Mouse (Mus musculus): ENCODE results near the gene Slc22a20.

Gene Slc22a20

GRCm38 (mm10) chr19:5951631-5952030 lies 34.3 kb downstream of the Slc22a20 start:
- no peak for DNase-seq

- no peak for DNase-seq
Measured at GRCm38 (mm10) chr19:5950218-5950617, 35.7 kb downstream of the Slc22a20 start.

DNA sequence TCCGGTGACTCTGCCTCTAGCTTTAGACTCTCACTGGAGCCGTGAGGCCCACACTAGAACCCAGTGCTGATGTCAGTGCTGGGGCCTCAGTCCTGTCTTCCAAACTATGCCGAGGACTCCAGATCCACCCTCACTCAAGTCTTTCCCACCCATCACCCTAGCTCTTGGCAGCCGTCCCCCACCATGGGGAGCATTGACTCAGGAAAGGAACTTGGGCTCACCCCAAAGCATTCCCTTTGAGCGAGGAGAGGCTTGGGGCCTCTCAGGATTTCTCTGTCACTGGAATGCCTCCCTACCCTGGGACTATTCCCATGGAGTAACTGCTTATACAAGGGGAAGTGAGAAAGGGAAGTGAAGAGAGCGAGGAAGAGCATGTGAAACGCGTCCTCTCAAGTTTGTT lies 40.1 kb downstream of the Slc22a20 start:
- no peak for DNase-seq

DNA sequence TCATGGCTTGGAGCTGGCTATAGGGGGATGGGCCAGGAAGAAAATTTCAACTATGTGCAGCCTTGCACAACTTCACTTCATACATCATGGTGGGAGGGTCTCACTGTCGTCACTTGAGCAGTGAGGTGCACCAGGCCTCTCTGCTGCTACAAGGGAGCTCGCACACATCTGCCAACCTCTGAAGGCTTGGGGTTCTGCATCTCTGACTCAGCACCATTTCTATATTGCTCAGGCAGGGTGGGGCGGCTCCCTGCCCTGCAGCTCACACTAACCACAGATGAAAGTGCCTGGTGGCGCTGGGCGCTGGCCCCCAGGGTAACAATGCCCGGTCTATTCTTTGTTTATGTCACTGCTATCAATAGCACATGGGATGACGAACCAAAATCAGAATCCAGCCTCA lies 40.9 kb downstream of the Slc22a20 start:
- DNase-seq: no peak

DNA sequence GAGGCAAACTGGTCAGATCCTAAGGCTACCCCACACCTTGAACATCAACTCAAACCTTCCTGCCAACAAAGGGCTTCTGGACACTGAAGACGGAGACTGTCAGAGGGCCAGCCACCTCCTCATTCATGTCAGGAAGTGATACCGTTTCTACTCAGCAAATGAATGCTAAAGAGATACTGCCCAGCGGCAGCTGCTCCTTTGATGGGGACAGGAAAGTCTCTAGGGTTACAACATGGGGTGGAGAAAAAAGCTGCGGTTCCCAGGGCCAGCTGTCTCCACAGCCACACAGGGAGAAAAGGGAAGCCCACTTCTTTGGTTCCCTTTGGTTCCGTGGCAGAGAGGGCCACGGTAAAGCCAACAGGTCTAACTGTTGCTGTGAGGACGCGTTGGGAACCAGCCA lies 41.8 kb downstream of the Slc22a20 start:
- DNase-seq: no peak

DNA sequence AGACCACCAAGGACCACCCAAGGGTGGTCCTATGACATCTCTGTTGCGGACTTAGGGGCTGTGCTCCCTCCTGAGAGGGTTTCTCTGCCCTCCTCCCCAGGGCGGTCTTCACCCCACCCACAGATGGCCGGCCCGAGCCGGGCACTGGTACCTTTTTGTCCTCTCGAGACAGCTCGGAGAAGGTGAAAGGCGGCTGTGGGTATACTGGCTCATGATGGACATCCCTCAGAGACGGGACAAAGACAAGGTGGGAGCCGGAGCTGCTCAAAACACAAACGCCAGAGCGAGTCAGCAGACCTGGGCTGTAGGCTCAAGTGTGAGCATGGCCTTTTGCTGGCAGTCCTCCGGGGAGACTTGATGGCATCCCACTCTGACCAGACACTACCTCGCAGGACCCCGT lies 42.5 kb downstream of the Slc22a20 start:
- DNase-seq: no peak

DNA sequence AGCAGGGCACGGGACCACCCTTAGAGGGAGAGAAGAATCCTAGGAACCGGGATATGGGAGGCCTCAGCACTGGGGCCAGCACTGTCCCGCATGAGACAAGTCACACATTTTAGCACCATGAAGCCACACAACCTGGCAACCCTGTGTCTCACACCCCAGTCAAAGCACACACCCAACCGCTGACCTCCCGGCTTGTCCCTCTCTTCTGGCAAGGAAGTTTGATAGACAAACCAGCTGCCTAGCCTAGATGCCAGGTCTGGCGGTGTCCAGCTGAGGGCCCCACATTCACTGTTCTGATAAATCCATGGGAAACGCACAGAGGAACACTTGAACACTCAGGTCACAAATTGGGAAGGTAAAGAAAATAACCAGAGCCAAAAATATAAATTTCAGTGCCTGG lies 43.4 kb downstream of the Slc22a20 start:
- no peak for DNase-seq

GRCm38 (mm10) chr19:5940656-5941055 lies 45.3 kb downstream of the Slc22a20 start:
- no peak for DNase-seq

GRCm38 (mm10) chr19:5940173-5940572 lies 45.8 kb downstream of the Slc22a20 start:
- no peak for DNase-seq

DNA sequence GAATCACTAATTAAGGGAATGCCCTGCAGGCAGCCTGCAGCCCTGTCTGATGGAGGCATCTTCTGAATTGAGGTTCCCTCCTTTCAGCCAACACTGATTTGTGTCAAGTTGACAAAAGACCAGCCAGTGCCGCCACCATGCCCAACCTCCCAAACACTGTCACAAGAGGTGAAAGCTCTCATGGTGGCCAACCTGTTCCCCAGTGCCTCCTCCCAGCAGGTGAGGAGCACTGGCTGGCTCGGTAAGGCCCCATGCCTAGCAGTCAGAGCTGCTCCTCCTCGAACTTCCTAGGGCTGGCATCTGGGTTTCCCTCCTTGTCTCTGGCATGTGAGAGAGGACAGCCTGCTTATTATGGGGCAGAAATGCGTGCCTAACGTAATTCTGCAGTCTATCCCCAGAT lies 46.2 kb downstream of the Slc22a20 start:
- DNase-seq: no peak

- no peak for DNase-seq
Measured at GRCm38 (mm10) chr19:5938516-5938915, 47.4 kb downstream of the Slc22a20 start.

GRCm38 (mm10) chr19:5937836-5938406 lies 48.0 kb downstream of the Slc22a20 start:
- DNase-seq: no peak

DNA sequence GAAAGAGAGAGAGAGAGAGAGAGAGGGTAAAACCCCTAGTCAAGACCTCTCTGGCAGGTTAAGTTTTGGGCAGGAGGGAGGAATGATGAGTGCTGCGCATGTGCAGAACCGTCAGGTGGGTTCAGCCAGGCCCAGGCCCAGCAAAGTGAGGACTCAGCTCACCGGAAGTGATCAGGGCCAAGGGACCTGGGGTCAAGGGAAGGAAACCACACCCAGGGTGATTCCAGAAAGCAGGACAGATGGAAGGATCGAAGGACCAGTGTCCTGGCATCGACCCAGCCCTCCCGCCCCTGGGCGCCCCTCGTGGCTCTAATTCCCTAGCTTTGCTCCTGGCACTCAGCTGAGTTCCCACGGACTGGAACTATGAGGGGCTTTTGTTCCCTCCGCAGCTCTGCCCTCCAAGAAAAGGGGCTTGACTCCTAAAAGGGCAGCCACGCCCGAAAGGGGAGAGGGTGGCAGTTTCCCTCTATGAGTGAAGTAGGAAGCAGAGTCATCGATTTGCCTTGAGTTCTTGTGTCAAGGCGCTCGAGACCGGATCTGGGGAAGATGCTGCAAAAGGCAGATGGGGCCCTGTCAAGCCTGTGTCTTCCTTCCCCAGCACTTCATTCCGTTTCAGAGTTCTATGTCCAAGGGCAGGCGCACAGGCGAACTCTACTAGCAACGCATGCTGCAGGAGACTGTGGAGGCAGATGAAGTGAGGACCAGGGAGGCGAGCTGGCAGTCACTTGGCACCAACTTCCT lies 48.7 kb downstream of the Slc22a20 start:
- DNase-seq: no peak

DNA sequence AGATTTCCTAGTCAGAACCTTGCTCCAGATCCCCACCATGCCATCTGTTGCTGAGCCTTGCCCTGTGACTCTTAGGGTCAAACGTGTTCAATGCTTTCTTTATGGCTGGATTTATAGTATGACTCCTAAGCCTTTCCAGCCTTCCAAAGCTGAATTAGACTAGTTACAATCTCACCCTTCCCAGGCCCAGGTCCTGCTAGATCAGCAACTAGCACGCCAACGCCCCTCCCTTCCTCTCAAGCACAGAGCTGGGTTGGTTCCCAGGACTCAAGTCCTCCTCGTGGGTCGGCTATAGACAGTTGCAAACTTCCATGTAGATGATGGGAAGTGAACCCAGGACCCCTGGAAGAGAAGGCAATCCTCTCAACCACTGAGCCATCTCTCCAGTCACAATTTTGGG lies 50.3 kb downstream of the Slc22a20 start:
- no peak for DNase-seq

DNA sequence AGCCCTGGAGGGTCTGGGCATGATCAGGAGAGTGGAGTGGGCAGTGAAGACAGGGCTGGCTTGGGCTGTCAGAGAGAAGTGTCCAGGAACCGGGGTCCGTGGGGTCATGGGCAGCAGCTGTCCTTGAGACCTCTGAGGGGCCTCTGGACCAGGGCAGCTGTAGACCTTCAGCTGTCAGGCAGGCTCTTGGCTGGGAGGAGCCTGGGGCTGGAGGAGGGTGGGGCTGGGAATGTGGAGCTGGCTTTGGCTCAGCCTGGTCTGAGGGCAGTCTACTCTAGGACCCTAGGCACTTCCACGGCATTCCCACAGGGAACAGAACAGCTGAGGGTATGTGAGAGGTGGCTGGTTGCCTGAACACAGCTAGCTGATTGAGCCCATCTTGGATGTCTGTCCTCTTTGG lies 50.7 kb downstream of the Slc22a20 start:
- no peak for DNase-seq

DNA sequence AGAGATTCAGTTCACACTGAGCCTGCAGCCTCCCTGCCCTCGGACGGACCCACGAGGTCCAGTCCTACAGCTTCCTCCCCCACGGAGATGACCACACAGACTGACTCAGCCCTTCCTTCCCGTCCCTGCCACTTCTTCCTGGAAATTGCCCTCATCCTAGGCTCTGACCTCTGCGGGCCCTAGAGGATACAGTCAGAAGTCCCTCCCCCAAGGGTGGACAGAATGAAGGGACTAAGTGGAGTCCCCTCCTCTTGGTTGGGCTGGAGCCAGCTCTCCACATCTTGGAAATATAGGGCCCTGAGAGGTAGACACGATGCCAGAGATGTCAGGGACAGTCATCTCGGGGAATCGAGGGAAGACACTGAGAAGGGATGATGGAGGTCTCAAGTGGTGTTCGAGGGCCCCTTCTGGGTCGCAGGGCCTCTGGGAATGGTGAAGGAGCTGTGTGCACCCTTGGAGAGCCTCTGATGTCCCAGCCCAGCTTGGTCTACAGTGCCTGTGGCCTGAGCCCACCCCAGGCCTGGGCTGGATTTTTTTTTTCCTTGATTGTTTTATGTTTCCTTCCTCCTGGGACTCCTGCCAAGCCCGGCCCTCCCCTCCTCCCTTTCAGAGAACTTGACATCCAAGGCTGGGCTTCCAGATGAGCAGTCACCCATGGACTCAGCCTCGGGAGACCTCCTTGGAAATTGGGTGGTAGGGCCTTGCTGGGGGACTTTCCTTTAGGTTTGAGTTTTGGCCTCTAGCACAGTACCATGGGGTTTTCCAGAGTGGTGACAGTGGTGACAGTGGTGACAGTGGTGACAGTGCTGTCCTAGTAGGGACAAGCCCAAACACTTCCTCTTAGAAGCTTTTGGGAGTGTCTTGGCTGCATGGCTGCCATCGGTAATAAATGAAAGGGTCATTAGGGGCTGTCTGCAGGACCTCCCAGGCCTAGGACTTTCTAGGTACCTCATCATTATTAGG lies 56.0 kb downstream of the Slc22a20 start:
- no peak for DNase-seq

- DNase-seq: no peak
Measured at GRCm38 (mm10) chr19:5928546-5928945, 57.4 kb downstream of the Slc22a20 start.

- no peak for DNase-seq
Measured at GRCm38 (mm10) chr19:5928104-5928503, 57.8 kb downstream of the Slc22a20 start.

GRCm38 (mm10) chr19:5927532-5927931 lies 58.4 kb downstream of the Slc22a20 start:
- no peak for DNase-seq

DNA sequence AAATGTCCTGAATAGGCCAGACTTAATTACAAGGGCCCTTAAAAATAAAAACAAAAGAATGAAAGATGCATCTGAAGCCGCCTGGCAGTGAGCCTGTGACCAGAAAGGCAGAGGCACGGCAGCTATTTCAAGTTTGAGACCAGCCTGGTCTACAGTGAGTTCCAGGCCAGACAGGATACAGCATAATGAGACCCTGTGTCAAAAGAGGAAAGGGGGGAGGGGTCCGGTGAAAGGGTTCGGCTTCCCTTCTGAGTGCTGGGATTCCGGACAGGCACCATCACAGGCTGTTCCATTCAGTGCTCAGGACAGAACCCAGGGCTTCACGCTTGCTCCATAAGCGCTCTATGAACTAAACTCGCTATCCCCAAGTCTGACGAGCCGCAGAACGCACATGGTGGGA lies 58.9 kb downstream of the Slc22a20 start:
- no peak for DNase-seq

GRCm38 (mm10) chr19:5925311-5925855 lies 60.6 kb downstream of the Slc22a20 start:
- no peak for DNase-seq

GRCm38 (mm10) chr19:5924713-5925093 lies 61.2 kb downstream of the Slc22a20 start, which contains the start of gene Cdc42ep2:
TSS of gene Cdc42ep2 (minus strand) at chr19:5924816.
- peak; percentile 88 to 89 for DNase-seq

GRCm38 (mm10) chr19:5923990-5924712 lies 61.8 kb downstream of the Slc22a20 start:
- peak; percentile 73 to 74 for DNase-seq

Measured in thymus, adult 18-20 months (tissue).